Mouse (Mus musculus) hindbrain, embryonic 14.5 days (tissue): ENCODE results near the gene Olfr1289. TPM values are rescaled to one million over a fixed set of nuclear protein-coding genes. Genes with fewer than 3 reads are reported as not detected.

Experiments
- ATAC-seq: fragments of 200-750 bp; cut with Nextera tagmentation; 2 replicates; pipeline ENCODE4 v1.8.0; 2017; ENCODE audit warnings: moderate number of reproducible peaks, mild to moderate bottlenecking, moderate TSS enrichment, moderate library complexity; ENCODE audit not compliant: low FRiP score
- DNase-seq: peaks from one replicate; pipeline ENCODE4 v3.0.0-alpha.2; 2015; ENCODE audit warnings: low spot score
- H3K27ac ChIP-seq: fragments of 300-500 bp; sonication (generic); 2 replicates; pipeline ENCODE4 v1.5.1; 2014; ENCODE audit warnings: mild to moderate bottlenecking, moderate library complexity
- H3K27me3 ChIP-seq: fragments of 300-500 bp; sonication (generic); 2 replicates; pipeline ENCODE4 v1.6.1; 2014; ENCODE audit warnings: mild to moderate bottlenecking, low read length, mixed read lengths; ENCODE audit not compliant: control insufficient read depth, insufficient read depth
- H3K36me3 ChIP-seq: fragments of 300-500 bp; sonication (generic); replicated peaks from 2 replicates; pipeline ENCODE4 v1.6.1; 2014; ENCODE audit not compliant: control insufficient read depth, insufficient read depth
- H3K4me1 ChIP-seq: fragments of 300-500 bp; sonication (generic); replicated peaks from 2 replicates; pipeline ENCODE4 v1.6.1; 2014; ENCODE audit warnings: antibody characterized with exemption, low read length, mixed read lengths; ENCODE audit not compliant: control insufficient read depth, insufficient read depth
- H3K4me2 ChIP-seq: fragments of 300-500 bp; sonication (generic); replicated peaks from 2 replicates; pipeline ENCODE4 v1.6.1; 2014; ENCODE audit warnings: mild to moderate bottlenecking, moderate library complexity
- H3K4me3 ChIP-seq: fragments of 300-500 bp; sonication (generic); replicated peaks from 2 replicates; pipeline ENCODE4 v1.5.1; 2014; ENCODE audit warnings: mild to moderate bottlenecking, low read length
- H3K9ac ChIP-seq: fragments of 300-500 bp; sonication (generic); 2 replicates; pipeline ENCODE4 v1.6.1; 2014
- H3K9me3 ChIP-seq: fragments of 300-500 bp; sonication (generic); 2 replicates; pipeline ENCODE4 v1.6.1; 2016; ENCODE audit warnings: low read length; ENCODE audit not compliant: control insufficient read depth
- WGBS: fragments of 180-500 bp; shearing (Covaris S2); extraction: QIAGEN DNeasy Blood & Tissue Kit; methylation state at CpG from one replicate; pipeline ENCODE4 v1.1.7; 2014; 5-methylcytosine and 5-hydroxymethylcytosine counted together
- polyA plus RNA-seq: library from polyadenylated mRNA; unstranded; fragments of >200 nt; fragmentation: Nextera tagmentation; extraction: Ambion mirVana; gene quantifications from 2 replicates; pipeline ENCODE4 v1.2.1, GENCODE M21; 2014

Gene Olfr1289
- polyA plus RNA-seq: not detected in 2 replicates

GRCm38 (mm10) chr2:111480519-111480918 is at the start of gene Olfr1289:
Olfr1289 (plus strand) TSS chr2:111480819.
- no peak within 1 kb of the TSS for H3K4me3 ChIP-seq
- H3K9me3 ChIP-seq: no peaks in the 10 kb centered on the region
- no peak within 1 kb of the TSS for H3K27ac ChIP-seq
- no peaks in the 10 kb centered on the region for H3K4me1 ChIP-seq
- H3K9ac ChIP-seq: no peak within 1 kb of the TSS
- H3K4me2 ChIP-seq: no peak within 1 kb of the TSS
- H3K27me3 ChIP-seq: no peaks in the 10 kb centered on the region
- no peaks in the 10 kb centered on the region for H3K36me3 ChIP-seq
- WGBS: 67% methylated on average over 1 of the region's 1 CpGs
- ATAC-seq (no peak), DNase-seq (no peak)

- H3K4me3 ChIP-seq: no peak within 1 kb of the TSS
- no peaks in the 10 kb centered on the region for H3K4me1 ChIP-seq
- DNase-seq: no peak
- H3K4me2 ChIP-seq: no peak within 1 kb of the TSS
- no peaks in the 10 kb centered on the region for H3K27me3 ChIP-seq
- no peaks in the 10 kb centered on the region for H3K36me3 ChIP-seq
- H3K27ac ChIP-seq: no peak within 1 kb of the TSS
- WGBS: 90% methylated on average over 1 of the region's 1 CpGs
- H3K9ac ChIP-seq: no peak within 1 kb of the TSS
- no peak for ATAC-seq
- H3K9me3 ChIP-seq: no peaks in the 10 kb centered on the region
Observed at GRCm38 (mm10) chr2:111448842-111449241, 31.8 kb upstream of the Olfr1289 start, which contains the start of gene Olfr1287. Olfr1287 (plus strand) TSS chr2:111449142.

GRCm38 (mm10) chr2:111473801-111474200 is 6.8 kb upstream of the Olfr1289 start, which contains the start of gene Olfr1288:
Olfr1288 (plus strand) TSS chr2:111474101.
- ATAC-seq (no peak), DNase-seq (no peak)
- Histone ChIP-seq H3K27ac (no peak within 1 kb of the TSS), H3K4me3 (no peak within 1 kb of the TSS), H3K9ac (no peak within 1 kb of the TSS), H3K9me3 (no peaks in the 10 kb centered on the region), H3K4me2 (no peak within 1 kb of the TSS), H3K36me3 (no peaks in the 10 kb centered on the region), H3K27me3 (no peaks in the 10 kb centered on the region), H3K4me1 (no peaks in the 10 kb centered on the region)
- WGBS: 98% methylated on average over 1 of the region's 1 CpGs

DNA sequence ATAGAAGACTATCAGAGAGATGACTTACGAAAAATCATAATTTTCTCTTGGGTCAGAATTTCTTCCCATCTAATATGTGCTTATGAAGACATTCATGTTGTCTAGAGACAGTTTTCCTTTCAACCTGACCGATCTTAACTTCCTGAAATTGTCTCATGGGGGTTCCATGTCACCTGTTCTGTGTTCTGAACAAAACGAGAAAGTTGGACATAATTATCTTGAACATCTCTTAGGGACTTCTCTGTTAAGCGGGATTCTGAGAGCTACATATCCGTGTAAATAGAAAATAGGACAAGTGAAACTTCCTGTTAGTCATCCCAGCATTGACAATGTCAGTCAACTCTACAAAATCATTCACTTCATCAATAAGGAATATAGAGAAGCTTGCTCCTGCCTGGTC is 13.1 kb downstream of the Olfr1289 start, which contains the start of gene Olfr1290:
Gene Olfr1290 (minus strand): TSS at position 101 of the 400 bp plus-strand sequence.
- H3K4me2 ChIP-seq: no peak within 1 kb of the TSS
- H3K36me3 ChIP-seq: no peaks in the 10 kb centered on the region
- H3K9ac ChIP-seq: no peak within 1 kb of the TSS
- DNase-seq: no peak
- H3K4me1 ChIP-seq: no peaks in the 10 kb centered on the region
- no peak within 1 kb of the TSS for H3K4me3 ChIP-seq
- ATAC-seq: no peak
- H3K27ac ChIP-seq: no peak within 1 kb of the TSS
- H3K9me3 ChIP-seq: no peaks in the 10 kb centered on the region
- WGBS: 85% methylated on average over 5 of the region's 5 CpGs
- H3K27me3 ChIP-seq: no peaks in the 10 kb centered on the region

GRCm38 (mm10) chr2:111496880-111497279 is 16.3 kb downstream of the Olfr1289 start, which contains the start of gene Olfr1291-ps1:
Olfr1291-ps1 (plus strand) TSS chr2:111497180.
- Histone ChIP-seq H3K36me3 (no peaks in the 10 kb centered on the region), H3K9me3 (no peaks in the 10 kb centered on the region), H3K4me1 (no peaks in the 10 kb centered on the region), H3K4me3 (no peak within 1 kb of the TSS), H3K27me3 (no peaks in the 10 kb centered on the region), H3K27ac (no peak within 1 kb of the TSS), H3K9ac (no peak within 1 kb of the TSS), H3K4me2 (no peak within 1 kb of the TSS)
- WGBS: 93% methylated on average over 3 of the region's 3 CpGs
- DNase-seq: no peak
- ATAC-seq: no peak

- Histone ChIP-seq H3K9ac (no peak overlapping the region), H3K36me3 (no peaks in the 10 kb centered on the region), H3K4me1 (no peaks in the 10 kb centered on the region), H3K4me3 (no peak overlapping the region), H3K4me2 (no peak overlapping the region), H3K27ac (no peak overlapping the region), H3K27me3 (no peaks in the 10 kb centered on the region), H3K9me3 (peaks cover 7% of the 10 kb centered on the region)
- ATAC-seq (0 out of 2 replicates have a peak, but pooled peaks have one; percentile 21), DNase-seq (no peak)
- WGBS: 95% methylated on average over 10 of the region's 10 CpGs
Observed at GRCm38 (mm10) chr2:111517451-111517850, 36.8 kb downstream of the Olfr1289 start.

DNA sequence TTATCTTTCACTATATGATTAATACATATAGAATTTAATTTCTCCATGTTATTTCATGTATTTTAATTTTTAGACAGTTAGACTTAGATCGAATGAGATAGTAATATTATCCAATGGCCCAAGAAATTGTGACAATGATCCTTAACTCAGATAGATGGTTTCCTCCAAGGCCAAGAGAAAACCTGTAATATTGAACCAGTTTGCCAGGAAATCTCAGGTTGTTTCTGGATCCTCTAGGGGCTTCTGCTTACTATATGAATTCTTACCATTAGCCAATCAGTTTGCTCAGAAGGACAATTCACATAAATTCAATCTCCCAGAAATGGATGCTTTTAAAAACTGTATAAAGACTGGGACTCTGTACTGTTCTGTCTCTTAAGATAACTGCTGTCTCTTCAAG is 44.3 kb downstream of the Olfr1289 start, which contains the start of gene Olfr1293-ps:
Gene Olfr1293-ps (plus strand): TSS at position 301 of the 400 bp plus-strand sequence.
- Histone ChIP-seq H3K4me1 (no peaks in the 10 kb centered on the region), H3K27ac (no peak within 1 kb of the TSS), H3K9ac (no peak within 1 kb of the TSS), H3K36me3 (no peaks in the 10 kb centered on the region), H3K4me3 (no peak within 1 kb of the TSS), H3K27me3 (no peaks in the 10 kb centered on the region), H3K4me2 (no peak within 1 kb of the TSS), H3K9me3 (peaks cover 2% of the 10 kb centered on the region; the same call in 1 of the 2 replicates)
- ATAC-seq (no peak), DNase-seq (no peak)
- WGBS: 93% methylated on average over 1 of the region's 1 CpGs

Other genes starting within 250 kb of the Olfr1289 start
- not detected in 2 replicates for gene Olfr1275, start 245.5 kb upstream of the Olfr1289 start, polyA plus RNA-seq
- not detected in 2 replicates for gene Olfr1276, start 226.3 kb upstream of the Olfr1289 start, polyA plus RNA-seq
- gene Olfr1277, start 206.7 kb upstream of the Olfr1289 start, polyA plus RNA-seq: not detected in 2 replicates
- not detected in 2 replicates for gene Olfr1278, start 190.7 kb upstream of the Olfr1289 start, polyA plus RNA-seq
- gene Olfr1279, start 180.2 kb upstream of the Olfr1289 start, polyA plus RNA-seq: not detected in 2 replicates
- gene Olfr1280, start 166.8 kb upstream of the Olfr1289 start, polyA plus RNA-seq: not detected in 2 replicates
- gene Olfr1281, start 154.3 kb upstream of the Olfr1289 start, polyA plus RNA-seq: not detected in 2 replicates
- not detected in 2 replicates for gene Olfr1282, start 144.7 kb upstream of the Olfr1289 start, polyA plus RNA-seq
- gene Olfr1283, start 114.0 kb upstream of the Olfr1289 start, polyA plus RNA-seq: not detected in 2 replicates
- gene Olfr1284, start 105.3 kb upstream of the Olfr1289 start, polyA plus RNA-seq: not detected in 2 replicates
- gene Olfr1286, start 57.7 kb upstream of the Olfr1289 start, polyA plus RNA-seq: not detected in 2 replicates
- not detected in 2 replicates for gene Olfr1287, start 31.7 kb upstream of the Olfr1289 start, polyA plus RNA-seq
- not detected in 2 replicates for gene Olfr1288, start 6.7 kb upstream of the Olfr1289 start, polyA plus RNA-seq
- not detected in 2 replicates for gene Olfr1290, start 13.0 kb downstream of the Olfr1289 start, polyA plus RNA-seq
- not detected in 2 replicates for gene Olfr1291-ps1, start 16.4 kb downstream of the Olfr1289 start, polyA plus RNA-seq
- gene Olfr1293-ps, start 44.4 kb downstream of the Olfr1289 start, polyA plus RNA-seq: not detected in 2 replicates
- gene Olfr1294, start 59.5 kb downstream of the Olfr1289 start, polyA plus RNA-seq: not detected in 2 replicates
- not detected in 2 replicates for gene Olfr1295, start 88.9 kb downstream of the Olfr1289 start, polyA plus RNA-seq
- not detected in 2 replicates for gene Olfr1297, start 145.7 kb downstream of the Olfr1289 start, polyA plus RNA-seq
- not detected in 2 replicates for gene Olfr1298, start 168.4 kb downstream of the Olfr1289 start, polyA plus RNA-seq
- gene Olfr1299, start 180.6 kb downstream of the Olfr1289 start, polyA plus RNA-seq: not detected in 2 replicates